Mouse (Mus musculus) embryo, embryonic 9.5 days (tissue): ENCODE results near the gene Parg.
"Not testable (repeated sequence)": the region's sequence is repeated elsewhere in the genome, so short reads cannot be mapped to it uniquely, and the experiment has no call there.

Source experiments
- DNase-seq: peaks from one replicate; pipeline ENCODE4 v3.0.0-alpha.2; 2017; ENCODE audit errors: extremely low spot score

Parg gene

GRCm38 (mm10) chr14:32201791-32202451, at the start of gene Parg, which contains the start of gene Timm23:
TSS of gene Parg (plus strand) at chr14:32201949.
TSS of gene Timm23 (minus strand) at chr14:32201898.
- peak; percentile 84 for DNase-seq

- DNase-seq = no peak
Measured at GRCm38 (mm10) chr14:32152243-32152965, 49.3 kb upstream of the Parg start.

GRCm38 (mm10) chr14:32153156-32153555, 48.6 kb upstream of the Parg start:
- no peak for DNase-seq

- no peak for DNase-seq
Measured at GRCm38 (mm10) chr14:32154758-32155157, 47.0 kb upstream of the Parg start.

GRCm38 (mm10) chr14:32159150-32159670, 42.5 kb upstream of the Parg start:
- DNase-seq = peak; percentile 19

GRCm38 (mm10) chr14:32159690-32160246, 42.0 kb upstream of the Parg start, which contains the start of gene Ncoa4:
TSS of gene Ncoa4 (plus strand) at chr14:32159865.
- DNase-seq = peak; percentile 96

GRCm38 (mm10) chr14:32160563-32160962, 41.2 kb upstream of the Parg start:
- DNase-seq = no peak

GRCm38 (mm10) chr14:32161090-32161885, 40.5 kb upstream of the Parg start:
- DNase-seq = no peak

- DNase-seq = no peak
Measured at GRCm38 (mm10) chr14:32162231-32162630, 39.5 kb upstream of the Parg start.

- DNase-seq = no peak
Measured at GRCm38 (mm10) chr14:32163203-32163888, 38.4 kb upstream of the Parg start.

- no peak for DNase-seq
Measured at GRCm38 (mm10) chr14:32164173-32165051, 37.3 kb upstream of the Parg start.

- DNase-seq = peak; percentile 81
Measured at GRCm38 (mm10) chr14:32165278-32166061, 36.3 kb upstream of the Parg start.

GRCm38 (mm10) chr14:32166062-32166441, 35.7 kb upstream of the Parg start:
- no peak for DNase-seq

GRCm38 (mm10) chr14:32166840-32167239, 34.9 kb upstream of the Parg start:
- DNase-seq = no peak

- DNase-seq = no peak
Measured at GRCm38 (mm10) chr14:32167326-32167725, 34.4 kb upstream of the Parg start.

- DNase-seq = no peak
Measured at GRCm38 (mm10) chr14:32168653-32169231, 33.0 kb upstream of the Parg start.

GRCm38 (mm10) chr14:32170137-32170536, 31.6 kb upstream of the Parg start:
- DNase-seq = no peak

- DNase-seq = no peak
Measured at GRCm38 (mm10) chr14:32175310-32175709, 26.4 kb upstream of the Parg start.

- not testable (repeated sequence) for DNase-seq
Measured at GRCm38 (mm10) chr14:32176590-32176989, 25.2 kb upstream of the Parg start.
